In genomic region chr17:9917031-9917430, GRCm38 (mm10) we compare ENCODE assay signal across 23 mouse cellular contexts.
DNase-seq lines count a peak whose midpoint lies in the region; TF ChIP-seq lines count a peak whose summit lies in the region.
"Had no signal": no experiment of that assay in that cellular context is flagged by ENCODE, and none has a peak within 500 bp of the region (broad histone marks: within the 10 kb centered on the region; RNA-seq: fewer than 3 reads in every experiment).

No protein-coding gene starts in this region.

- no peak overlapping the region for H3K27ac ChIP-seq in ES-Bruce4 (ENCODE audit: insufficient read depth, low read length)
- H3K27ac ChIP-seq: embryonic facial prominence, embryonic 13.5 days; embryonic facial prominence, embryonic 15.5 days; forebrain, embryonic 13.5 days; forebrain, embryonic 15.5 days had no signal

- peak; percentile 50 for DNase-seq in heart, adult 11 months
- DNase-seq in heart, adult 8-10 months (ENCODE audit: low spot score) = no peak
- DNase-seq in R1 (ENCODE audit: low read depth, low spot score) = peak; percentile 87
- no peak for DNase-seq in embryo, embryonic 10.5 days (ENCODE audit: low spot score)
- no peak for DNase-seq in spleen, postnatal 10 days (ENCODE audit: low spot score in 2 of 2)
- no peak for DNase-seq in left cerebral cortex, adult 9 months (ENCODE audit: low spot score in 2 of 2)
- DNase-seq: adrenal gland, adult 8-10 months; adrenal gland, postnatal 14 days; adrenal gland, postnatal 36 days; cerebellum, adult 11-12 months; cerebellum, adult 2 months; cerebellum, adult 9-10 months; cerebellum, postnatal 10 days; cerebellum, postnatal 25 days; embryo, embryonic 11 days; forebrain, postnatal 0 days had no signal

- TF ChIP-seq CTCF in E14TG2a.4 (conservative IDR thresholded peaks at IDR 0.05; ENCODE audit: low read length) = no peak
- TF ChIP-seq CTCF in ES-Bruce4 (IDR thresholded peaks at IDR 0.05; ENCODE audit: low read depth, low read length) = no peak

- peaks cover 44% of the 10 kb centered on the region for H3K4me1 ChIP-seq in E14TG2a.4 (replicated peaks; ENCODE audit: low read depth, low read length)
- H3K4me1 ChIP-seq in ES-Bruce4 (ENCODE audit: control insufficient read depth, insufficient read depth, low read length) = no peaks in the 10 kb centered on the region
- H3K4me1 ChIP-seq: embryonic facial prominence, embryonic 13.5 days; embryonic facial prominence, embryonic 15.5 days; forebrain, embryonic 13.5 days; forebrain, embryonic 15.5 days had no signal

- H3K36me3 ChIP-seq in E14TG2a.4 (ENCODE audit: insufficient read depth, low read length) (peaks cover 3% of the 10 kb centered on the region; the same call in 1 of the 2 replicates), ES-Bruce4 (ENCODE audit: control insufficient read depth, insufficient read depth, low read length, poor library complexity, severe bottlenecking) (no peaks in the 10 kb centered on the region)
- H3K36me3 ChIP-seq: embryonic facial prominence, embryonic 13.5 days; embryonic facial prominence, embryonic 15.5 days; forebrain, embryonic 15.5 days; G1E had no signal

- H3K9ac ChIP-seq in ES-Bruce4 (ENCODE audit: low read depth, poor library complexity, severe bottlenecking) = no peak overlapping the region
- H3K9ac ChIP-seq: embryonic facial prominence, embryonic 13.5 days; embryonic facial prominence, embryonic 15.5 days; forebrain, embryonic 13.5 days; forebrain, embryonic 15.5 days; forebrain, postnatal 0 days had no signal

- H3K27me3 ChIP-seq in E14TG2a.4 (ENCODE audit: insufficient read depth, low read length) = no peaks in the 10 kb centered on the region
- no peaks in the 10 kb centered on the region for H3K27me3 ChIP-seq in ES-Bruce4 (ENCODE audit: control insufficient read depth, insufficient read depth, low read length, poor library complexity, severe bottlenecking)
- H3K27me3 ChIP-seq: embryonic facial prominence, embryonic 13.5 days; embryonic facial prominence, embryonic 15.5 days; forebrain, embryonic 13.5 days; forebrain, embryonic 15.5 days had no signal

- TF ChIP-seq EP300 in ES-Bruce4 (IDR thresholded peaks at IDR 0.05; ENCODE audit: insufficient read depth, low read depth, low read length) = peak; percentile 78

- H3K9me3 ChIP-seq in E14TG2a.4 (ENCODE audit: low read length) (peaks cover 43% of the 10 kb centered on the region), ES-Bruce4 (replicated peaks; ENCODE audit: control insufficient read depth, insufficient read depth, low read length, poor library complexity, severe bottlenecking) (peaks cover 22% of the 10 kb centered on the region)
- H3K9me3 ChIP-seq: embryonic facial prominence, embryonic 13.5 days; embryonic facial prominence, embryonic 15.5 days; forebrain, embryonic 13.5 days; forebrain, embryonic 15.5 days had no signal

- H3K4me3 ChIP-seq in E14TG2a.4 (replicated peaks; ENCODE audit: low read length) (0 out of 2 replicates have a peak overlapping the region, but pooled peaks have one; percentile 7), ES-Bruce4 (ENCODE audit: low read depth, low read length) (no peak overlapping the region)
- H3K4me3 ChIP-seq: embryonic facial prominence, embryonic 13.5 days; embryonic facial prominence, embryonic 15.5 days; forebrain, embryonic 13.5 days; forebrain, embryonic 15.5 days had no signal

- no peak for TF ChIP-seq POLR2A in ES-Bruce4 (IDR thresholded peaks at IDR 0.05; ENCODE audit: insufficient read depth, low read length)

Comparison
In these comparisons a context has a peak if more than half of its experiments do, and no peak if none do; other contexts are left out.
1. DNase-seq: peak in heart, adult 11 months (single experiment) and R1 (single experiment); none in heart, adult 8-10 months (single experiment), embryo, embryonic 10.5 days (single experiment), spleen, postnatal 10 days (0 of 2) and left cerebral cortex, adult 9 months (0 of 2).